Mouse (Mus musculus) myocyte (in vitro differentiated cells): ENCODE results near the gene Maco1.

ENCODE experiments used
- CEBPB ChIP-seq: IDR thresholded peaks from 2 replicates; pipeline ENCODE4 v1.6.1; 2011; ENCODE audit warnings: mild to moderate bottlenecking, moderate library complexity; ENCODE audit not compliant: poor library complexity, insufficient read depth, severe bottlenecking
- MAX ChIP-seq: IDR thresholded peaks from one replicate; pipeline ENCODE4 v1.6.1; 2011; ENCODE audit warnings: low read depth, mild to moderate bottlenecking, control low read depth
- MYOG ChIP-seq, 3 experiments: IDR thresholded peaks; one replicate each; pipeline ENCODE4 v1.6.1; 2011; ENCODE audit warnings: control low read depth in 2 of 3, low read depth in 2 of 3, mild to moderate bottlenecking in 2 of 3; ENCODE audit not compliant: insufficient read length in 2 of 3, control insufficient read depth in 1 of 3, insufficient read depth in 1 of 3
- POLR2A ChIP-seq: IDR thresholded peaks from one replicate; pipeline ENCODE4 v1.6.1; 2011; ENCODE audit warnings: low read depth, mild to moderate bottlenecking, control low read depth, moderate library complexity; ENCODE audit not compliant: insufficient read length
- POLR2AphosphoS2 ChIP-seq: IDR thresholded peaks from one replicate; pipeline ENCODE4 v1.6.1; 2011; ENCODE audit warnings: low read depth, control low read depth; ENCODE audit not compliant: insufficient read length
- TCF12 ChIP-seq: IDR thresholded peaks from one replicate; pipeline ENCODE4 v1.6.1; 2011; ENCODE audit warnings: mild to moderate bottlenecking, control low read depth; ENCODE audit not compliant: poor library complexity, insufficient read depth, severe bottlenecking
- TCF3 ChIP-seq: IDR thresholded peaks from one replicate; pipeline ENCODE4 v1.6.1; 2011; ENCODE audit warnings: low read depth, control low read depth; ENCODE audit not compliant: insufficient read length
- USF1 ChIP-seq: IDR thresholded peaks from one replicate; pipeline ENCODE4 v1.6.1; 2011; ENCODE audit warnings: low read depth, mild to moderate bottlenecking, control low read depth, moderate library complexity

DNA sequence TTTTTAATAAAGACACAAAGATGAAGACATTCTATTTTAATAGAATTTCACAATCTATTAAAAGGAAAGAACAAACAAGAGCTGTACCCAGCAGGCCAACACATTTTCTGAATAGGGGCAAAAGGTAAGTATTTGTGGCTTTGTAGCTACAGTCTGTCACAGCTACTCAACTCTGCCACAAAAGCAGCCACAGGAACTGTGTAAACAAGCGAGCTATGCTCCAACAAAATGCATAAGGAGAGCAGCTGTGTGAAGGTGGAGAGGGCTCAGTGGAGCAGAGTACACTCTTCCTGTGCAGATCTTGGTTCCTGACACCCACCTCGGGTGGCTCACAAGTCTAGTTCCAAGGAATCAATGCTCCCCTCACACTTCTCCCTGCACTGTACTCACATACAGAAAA, 29.6 kb downstream of the Maco1 start:
- no peak for TF ChIP-seq TCF3
- TF ChIP-seq POLR2A, result no peak
- no peak for TF ChIP-seq POLR2AphosphoS2
- no peak for TF ChIP-seq USF1
- no peak for TF ChIP-seq CEBPB
- no peak for TF ChIP-seq MAX
- TF ChIP-seq MYOG (IDR thresholded peaks at IDR 0.05; ENCODE audit: control insufficient read depth in 1 of 3, insufficient read depth in 1 of 3, insufficient read length in 2 of 3, low read depth in 2 of 3), result no peak
- no peak for TF ChIP-seq TCF12
